Mouse (Mus musculus) lung, embryonic 15.5 days (tissue): Measurements from ENCODE around the gene Trmt112. TPM values are rescaled to one million over a fixed set of nuclear protein-coding genes. Genes with fewer than 3 reads are reported as not detected.

Experiments used
- ATAC-seq: fragments of 200-750 bp; cut with Nextera tagmentation; 2 replicates; pipeline ENCODE4 v1.8.0; 2017; ENCODE audit warnings: moderate number of reproducible peaks, borderline replicate concordance; ENCODE audit not compliant: low FRiP score, low TSS enrichment; ENCODE audit errors: extremely low read depth
- H3K27ac ChIP-seq: fragments of 300-500 bp; sonication (generic); 2 replicates; pipeline ENCODE4 v1.5.1; 2015; ENCODE audit warnings: moderate library complexity, mild to moderate bottlenecking, inconsistent platforms
- H3K27me3 ChIP-seq: fragments of 300-500 bp; sonication (generic); 2 replicates; pipeline ENCODE4 v1.6.1; 2015; ENCODE audit warnings: inconsistent platforms
- H3K36me3 ChIP-seq: fragments of 300-500 bp; sonication (generic); 2 replicates; pipeline ENCODE4 v1.6.1; 2015; ENCODE audit warnings: inconsistent platforms
- H3K4me1 ChIP-seq: fragments of 300-500 bp; sonication (generic); 2 replicates; pipeline ENCODE4 v1.6.1; 2015; ENCODE audit warnings: inconsistent platforms
- H3K4me2 ChIP-seq: fragments of 300-500 bp; sonication (generic); 2 replicates; pipeline ENCODE4 v1.6.1; 2015; ENCODE audit warnings: inconsistent platforms, mild to moderate bottlenecking, moderate library complexity
- H3K4me3 ChIP-seq: fragments of 300-500 bp; sonication (generic); 2 replicates; pipeline ENCODE4 v1.5.1; 2015; ENCODE audit warnings: mild to moderate bottlenecking, inconsistent platforms
- H3K9ac ChIP-seq: fragments of 300-500 bp; sonication (generic); 2 replicates; pipeline ENCODE4 v1.6.1; 2015; ENCODE audit warnings: inconsistent platforms
- H3K9me3 ChIP-seq: fragments of 300-500 bp; sonication (generic); 2 replicates; pipeline ENCODE4 v1.6.1; 2016; ENCODE audit warnings: inconsistent platforms
- WGBS: fragments of 180-500 bp; shearing (Covaris S2); methylation state at CpG from one replicate; pipeline ENCODE4 v1.1.7; 2015; 5-methylcytosine and 5-hydroxymethylcytosine counted together
- polyA plus RNA-seq: library from polyadenylated mRNA; unstranded; fragments of >200 nt; fragmentation: Nextera tagmentation; extraction: Ambion mirVana; gene quantifications from 2 replicates; pipeline ENCODE4 v1.2.1, GENCODE M21; 2015

The Trmt112 gene
- polyA plus RNA-seq, 1 experiment from 2014 or later = 137 TPM

GRCm38 (mm10) chr19:6933102-6933435 lies 23.6 kb downstream of the Trmt112 start:
- no peaks in the 10 kb centered on the region for H3K9me3 ChIP-seq
- no peak overlapping the region for H3K4me3 ChIP-seq
- H3K36me3 ChIP-seq = no peaks in the 10 kb centered on the region
- ATAC-seq = no peak
- no peak overlapping the region for H3K27ac ChIP-seq
- peaks cover 13% of the 10 kb centered on the region for H3K4me1 ChIP-seq
- H3K4me2 ChIP-seq = peak overlapping the region; percentile 63; the same call in 1 of the 2 replicates
- peaks cover 81% of the 10 kb centered on the region for H3K27me3 ChIP-seq
- H3K9ac ChIP-seq = no peak overlapping the region
- 30% methylated on average over 4 of the region's 4 CpGs for WGBS

GRCm38 (mm10) chr19:6933436-6934194 lies 24.1 kb downstream of the Trmt112 start:
- Histone ChIP-seq H3K9me3 (no peaks in the 10 kb centered on the region), H3K27ac (no peak overlapping the region), H3K4me2 (peak overlapping the region; percentile 63), H3K27me3 (peaks cover 75% of the 10 kb centered on the region), H3K9ac (peak overlapping the region; percentile 30; the same call in 1 of the 2 replicates), H3K4me3 (peak overlapping the region; percentile 37), H3K36me3 (no peaks in the 10 kb centered on the region), H3K4me1 (peaks cover 12% of the 10 kb centered on the region)
- peak; percentile 32; the same call in 1 of the 2 replicates for ATAC-seq
- WGBS = 4% methylated on average over 58 of the region's 58 CpGs

GRCm38 (mm10) chr19:6934195-6934977 lies 24.9 kb downstream of the Trmt112 start, which contains the start of gene Kcnk4:
Kcnk4 (minus strand) TSS chr19:6934515.
- Histone ChIP-seq H3K9me3 (no peaks in the 10 kb centered on the region), H3K9ac (peak within 1 kb of the TSS; percentile 30; the same call in 1 of the 2 replicates), H3K36me3 (no peaks in the 10 kb centered on the region), H3K4me2 (peak within 1 kb of the TSS; percentile 63), H3K4me3 (peak within 1 kb of the TSS; percentile 37), H3K27ac (no peak within 1 kb of the TSS), H3K4me1 (peaks cover 12% of the 10 kb centered on the region), H3K27me3 (peaks cover 68% of the 10 kb centered on the region)
- WGBS = 10% methylated on average over 23 of the region's 23 CpGs
- peak; percentile 13; the same call in 1 of the 2 replicates for ATAC-seq

- Histone ChIP-seq H3K4me3 (no peak overlapping the region), H3K9ac (no peak overlapping the region), H3K4me1 (peaks cover 25% of the 10 kb centered on the region), H3K27ac (no peak overlapping the region), H3K36me3 (no peaks in the 10 kb centered on the region), H3K9me3 (no peaks in the 10 kb centered on the region), H3K4me2 (no peak overlapping the region), H3K27me3 (peaks cover 51% of the 10 kb centered on the region)
- ATAC-seq = no peak
- WGBS = 18% methylated on average over 3 of the region's 3 CpGs
Observed at GRCm38 (mm10) chr19:6936299-6936698, 26.8 kb downstream of the Trmt112 start.

GRCm38 (mm10) chr19:6937541-6938465 lies 28.3 kb downstream of the Trmt112 start:
- Histone ChIP-seq H3K27ac (no peak overlapping the region), H3K36me3 (no peaks in the 10 kb centered on the region), H3K4me3 (no peak overlapping the region), H3K4me1 (peaks cover 27% of the 10 kb centered on the region), H3K9ac (no peak overlapping the region), H3K9me3 (no peaks in the 10 kb centered on the region), H3K4me2 (no peak overlapping the region), H3K27me3 (peaks cover 36% of the 10 kb centered on the region)
- WGBS = 74% methylated on average over 16 of the region's 16 CpGs
- ATAC-seq = no peak

- no peak overlapping the region for H3K9ac ChIP-seq
Observed at GRCm38 (mm10) chr19:6939106-6940002, 29.9 kb downstream of the Trmt112 start.

GRCm38 (mm10) chr19:6940396-6941351 lies 31.2 kb downstream of the Trmt112 start:
- H3K9me3 ChIP-seq = no peaks in the 10 kb centered on the region
- peak; percentile 16; the same call in 1 of the 2 replicates for ATAC-seq
- peaks cover 8% of the 10 kb centered on the region for H3K27me3 ChIP-seq
- peak overlapping the region; percentile 79 for H3K9ac ChIP-seq
- no peaks in the 10 kb centered on the region for H3K36me3 ChIP-seq
- peak overlapping the region; percentile 46 for H3K27ac ChIP-seq
- H3K4me1 ChIP-seq = peaks cover 24% of the 10 kb centered on the region
- 18% methylated on average over 27 of the region's 29 CpGs for WGBS
- H3K4me2 ChIP-seq = peak overlapping the region; percentile 98
- H3K4me3 ChIP-seq = peak overlapping the region; percentile 75

More at GRCm38 (mm10) chr19:6939106-6940002, 29.9 kb downstream of the Trmt112 start:
- Histone ChIP-seq H3K4me3 (no peak overlapping the region), H3K27ac (no peak overlapping the region), H3K4me2 (peak overlapping the region; percentile 98; the same call in 1 of the 2 replicates), H3K36me3 (no peaks in the 10 kb centered on the region), H3K27me3 (peaks cover 21% of the 10 kb centered on the region), H3K4me1 (peaks cover 25% of the 10 kb centered on the region), H3K9me3 (no peaks in the 10 kb centered on the region)
- no peak for ATAC-seq
- 90% methylated on average over 20 of the region's 20 CpGs for WGBS

GRCm38 (mm10) chr19:6941372-6942248 lies 32.1 kb downstream of the Trmt112 start, which contains the start of gene Bad:
Bad (plus strand) TSS chr19:6941861.
- Histone ChIP-seq H3K27me3 (no peaks in the 10 kb centered on the region; the same call in 1 of the 2 replicates), H3K9me3 (no peaks in the 10 kb centered on the region), H3K36me3 (peaks cover under 1% of the 10 kb centered on the region; the same call in 1 of the 2 replicates), H3K4me2 (peak within 1 kb of the TSS; percentile 98), H3K27ac (peak within 1 kb of the TSS; percentile 94), H3K9ac (peak within 1 kb of the TSS; percentile 91), H3K4me3 (peak within 1 kb of the TSS; percentile 75), H3K4me1 (peaks cover 24% of the 10 kb centered on the region)
- peak; percentile 87 for ATAC-seq
- under 1% methylated on average over 83 of the region's 83 CpGs for WGBS

- Histone ChIP-seq H3K9ac (peak within 1 kb of the TSS; percentile 91), H3K4me2 (peak within 1 kb of the TSS; percentile 98), H3K4me3 (peak within 1 kb of the TSS; percentile 75), H3K27ac (peak within 1 kb of the TSS; percentile 94), H3K4me1 (peaks cover 24% of the 10 kb centered on the region), H3K9me3 (no peaks in the 10 kb centered on the region), H3K36me3 (peaks cover 3% of the 10 kb centered on the region; the same call in 1 of the 2 replicates), H3K27me3 (no peaks in the 10 kb centered on the region)
- ATAC-seq = peak; percentile 90
- WGBS = under 1% methylated on average over 27 of the region's 27 CpGs
Observed at GRCm38 (mm10) chr19:6942249-6942691, 32.8 kb downstream of the Trmt112 start, which contains the start of gene Gpr137. Gpr137 (minus strand) TSS chr19:6942480.
